Mouse (Mus musculus): Measurements from ENCODE around the gene Nt5e. TPM values are rescaled to one million over a fixed set of nuclear protein-coding genes. Genes with fewer than 3 reads are reported as not detected.

Nt5e gene
- 5.9 and 11.0 TPM in 2 replicates for polyA plus RNA-seq (2015; fragmentation: Nextera tagmentation; extraction: Ambion mirVana)

DNA sequence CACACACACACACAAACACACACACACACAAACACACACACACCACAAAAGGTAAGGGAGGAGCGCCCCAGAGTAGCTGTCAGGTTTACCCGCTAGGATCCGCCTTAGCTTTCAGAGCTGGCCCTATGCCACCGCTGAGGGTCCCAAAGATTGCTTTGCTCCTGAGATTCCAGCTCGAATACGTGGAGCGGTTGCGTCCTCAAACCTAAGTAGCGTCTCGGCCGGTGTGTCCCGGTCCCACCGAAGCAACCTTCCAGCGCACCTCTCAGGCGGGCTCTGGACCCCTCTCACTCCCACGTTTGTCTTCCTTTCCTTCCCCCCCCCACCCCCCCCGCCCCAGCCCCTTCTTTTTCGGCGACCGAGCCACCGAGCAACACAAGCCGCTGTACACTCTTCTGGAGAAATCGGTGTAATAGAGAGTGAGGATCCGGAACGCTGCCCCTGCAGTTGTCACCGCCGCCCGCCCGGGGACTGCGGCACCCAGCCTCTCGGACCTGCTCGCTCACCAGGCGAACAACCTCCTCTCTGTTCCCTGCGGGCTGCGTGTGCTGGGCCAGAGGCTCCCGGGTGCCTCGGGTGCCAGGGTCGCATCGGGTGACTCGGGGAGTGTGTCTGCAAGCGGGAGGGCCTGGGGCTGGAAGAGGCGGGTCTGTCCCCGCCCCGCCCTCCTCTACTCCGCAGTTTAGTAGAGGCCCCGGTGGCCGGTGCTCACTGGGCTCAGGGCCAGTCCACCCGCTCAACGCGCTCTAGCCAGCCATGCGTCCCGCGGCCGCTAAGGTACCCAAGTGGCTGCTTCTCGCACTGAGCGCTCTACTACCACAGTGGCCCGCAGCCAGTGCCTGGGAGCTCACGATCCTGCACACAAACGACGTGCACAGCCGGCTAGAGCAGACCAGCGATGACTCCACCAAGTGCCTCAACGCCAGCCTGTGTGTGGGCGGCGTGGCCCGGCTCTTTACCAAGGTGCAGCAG lies at the start of gene Nt5e:
Gene Nt5e, plus strand, starts transcription at position 268 of the 972 bp plus-strand sequence.

Other genes with a start within 250 kb of the Nt5e start
- 26.3 and 53.5 TPM in 2 replicates for gene Snx14, start 111.8 kb downstream of the Nt5e start, polyA plus RNA-seq (2015; fragmentation: Nextera tagmentation; extraction: Ambion mirVana)
- gene Gm20537, start 129.4 kb downstream of the Nt5e start, polyA plus RNA-seq (2015; fragmentation: Nextera tagmentation; extraction: Ambion mirVana) = 0.61 TPM in 1 of 2 replicates, not detected in the other
- 32.4 and 34.4 TPM in 2 replicates for gene Syncrip, start 155.4 kb downstream of the Nt5e start, polyA plus RNA-seq (2015; fragmentation: Nextera tagmentation; extraction: Ambion mirVana)
- gene Zfp949, start 220.8 kb downstream of the Nt5e start, polyA plus RNA-seq (2015; fragmentation: Nextera tagmentation; extraction: Ambion mirVana) = 8.4 and 11.0 TPM in 2 replicates